Mouse (Mus musculus) hematopoietic stem cell, adult 5-6 weeks (primary cell): ENCODE measurements at regions not wholly inside any gene's neighbourhood (a gene's known extent, or its start where the extent isn't known, plus 50 kb on each side); places are given as distances from the start of the nearest gene placed in this dataset.

Experiments
- ATAC-seq, 2 experiments: fragments of 125-278 bp in 1 of 2; replicated peaks in 1 of 2; 2 replicates each; pipeline ENCODE4 v1.8.0; 2016 to 2017; ENCODE audit warnings: inconsistent platforms in 2 of 2, mild to moderate bottlenecking in 2 of 2, moderate number of reproducible peaks in 2 of 2, low read depth in 1 of 2, moderate TSS enrichment in 1 of 2; ENCODE audit not compliant: low FRiP score in 2 of 2, poor library complexity in 2 of 2, severe bottlenecking in 2 of 2, insufficient read depth in 1 of 2, low TSS enrichment in 1 of 2

GRCm38 (mm10) chr7:114345860-114346259 is 69.2 kb upstream of the Pde3b start:
- ATAC-seq = no peak; a peak in 1 of 4 replicates

GRCm38 (mm10) chr7:114347006-114347405 is 68.1 kb upstream of the Pde3b start:
- ATAC-seq = peak in 1 of 2 experiments; percentile 48; a peak in 2 of 4 replicates

GRCm38 (mm10) chr7:114350968-114351367 is 64.1 kb upstream of the Pde3b start:
- ATAC-seq = peak; percentile 32 to 35; a peak in 1 of 4 replicates

- peak; percentile 95 to 99 for ATAC-seq
Measured at GRCm38 (mm10) chr7:114356381-114356780, 58.7 kb upstream of the Pde3b start.

- no peak for ATAC-seq
Measured at GRCm38 (mm10) chr7:114362166-114362565, 52.9 kb upstream of the Pde3b start.

GRCm38 (mm10) chr7:114364041-114364440 is 51.0 kb upstream of the Pde3b start:
- ATAC-seq = no peak
